Mouse (Mus musculus) left cerebral cortex, adult 2 months (tissue): ENCODE measurements at regions not wholly inside any gene's neighbourhood (a gene's known extent, or its start where the extent isn't known, plus 50 kb on each side); places are given as distances from the start of the nearest gene placed in this dataset.

Experiments used
- DNase-seq, 2 experiments: peaks; one replicate each; pipeline ENCODE4 v3.0.0; 2021 to 2022; ENCODE audit warnings: low spot score in 2 of 2, mixed read lengths in 1 of 2; ENCODE audit errors: extremely low spot score in 1 of 2
- H3K27ac ChIP-seq: fragments of 200-600 bp; 2 replicates; pipeline ENCODE4 v1.8.1; 2022
- H3K4me3 ChIP-seq: fragments of 200-600 bp; 2 replicates; pipeline ENCODE4 v1.8.1; 2022
- CTCF ChIP-seq: fragments of 200-600 bp; IDR thresholded peaks from 2 replicates; pipeline ENCODE4 v1.8.1; 2022; ENCODE audit warnings: antibody characterized with exemption, mild to moderate bottlenecking, moderate library complexity
- intact Hi-C: fragments of 180-260 bp; cut with DNase I; formaldehyde crosslinking; loops from one replicate; pipeline ENCODE4 v1.15.1; 2025

- intact Hi-C loops: no loop called here
- H3K27ac ChIP-seq: no peak overlapping the region
- TF ChIP-seq CTCF: no peak
- no peak for DNase-seq
- H3K4me3 ChIP-seq: no peak overlapping the region
These were observed 530.9 kb downstream of the Ptprc start for GRCm38 (mm10) chr1:137644601-137645040.

GRCm38 (mm10) chr1:137643508-137643907, 532.0 kb downstream of the Ptprc start:
- intact Hi-C loops: no loop called here
- TF ChIP-seq CTCF: no peak
- Histone ChIP-seq H3K27ac (no peak overlapping the region), H3K4me3 (no peak overlapping the region)
- DNase-seq: no peak

DNA sequence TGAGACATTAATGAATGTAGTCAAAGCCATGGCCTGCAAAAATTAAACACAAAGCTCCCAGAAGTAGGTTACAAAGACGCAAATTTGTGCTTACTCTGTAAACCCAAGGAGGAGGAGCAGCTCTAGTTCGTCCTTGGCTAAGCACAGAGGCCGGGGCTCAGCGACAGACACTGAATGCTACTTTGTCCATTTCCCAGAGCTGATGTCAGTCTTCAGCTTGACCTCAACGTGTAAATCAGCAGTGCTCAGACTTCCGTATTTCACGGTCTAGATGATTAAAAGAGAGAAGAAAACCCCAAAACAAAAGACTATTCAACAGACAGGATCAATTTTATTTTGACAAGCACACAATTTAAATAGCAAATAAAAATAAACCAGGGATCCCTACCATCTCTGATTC, 534.7 kb downstream of the Ptprc start:
- intact Hi-C loops: no loop called here
- DNase-seq: no peak
- TF ChIP-seq CTCF: no peak

DNA sequence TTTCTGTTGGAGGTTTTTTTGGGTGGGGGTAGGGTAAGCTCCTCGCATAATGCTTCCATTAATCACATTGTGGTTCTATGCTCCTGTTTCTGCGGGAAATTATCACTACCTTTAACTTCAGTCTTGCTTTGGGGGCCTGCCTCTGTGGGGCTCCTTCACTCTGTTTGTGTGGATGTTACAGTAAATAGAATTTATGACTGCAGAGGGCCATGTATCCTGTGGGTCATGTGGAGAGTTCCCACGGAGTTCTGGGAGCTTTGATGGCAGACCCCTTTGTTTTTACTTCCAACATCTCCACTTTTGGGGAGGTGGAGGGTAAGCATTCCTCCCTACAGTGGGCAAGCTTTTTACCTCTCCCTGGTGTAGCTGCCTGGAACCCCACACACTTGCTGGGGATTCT, 538.6 kb downstream of the Ptprc start:
- intact Hi-C loops: no loop called here
- no peak for TF ChIP-seq CTCF
- H3K4me3 ChIP-seq: no peak overlapping the region
- H3K27ac ChIP-seq: no peak overlapping the region
- no peak for DNase-seq

More for the DNA sequence above, 534.7 kb downstream of the Ptprc start:
- Histone ChIP-seq H3K27ac (no peak overlapping the region), H3K4me3 (no peak overlapping the region)

- no peak for TF ChIP-seq CTCF
- intact Hi-C loops: no loop called here
- Histone ChIP-seq H3K27ac (no peak overlapping the region), H3K4me3 (no peak overlapping the region)
- no peak for DNase-seq
These were observed 539.1 kb downstream of the Ptprc start for GRCm38 (mm10) chr1:137636321-137636944.

DNA sequence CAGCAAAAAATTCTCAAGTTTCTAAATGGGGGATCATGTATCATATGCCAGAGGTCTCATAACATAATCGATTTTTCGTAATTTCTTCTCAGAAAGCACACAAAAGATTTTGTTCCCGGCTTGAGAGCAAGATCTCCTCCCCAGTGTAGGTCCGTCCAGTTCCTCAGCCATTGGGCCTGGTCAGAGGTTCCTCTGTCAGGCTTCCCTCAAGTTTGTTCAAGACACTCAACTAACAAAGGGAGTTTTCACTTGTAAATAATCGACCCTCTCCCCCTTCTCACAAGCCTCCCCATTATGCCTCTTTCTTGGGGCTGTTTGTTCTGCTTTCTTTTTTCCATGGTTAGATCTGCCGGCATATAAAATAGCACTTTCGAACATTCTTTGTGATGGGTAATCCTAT, 539.7 kb downstream of the Ptprc start:
- Histone ChIP-seq H3K27ac (no peak overlapping the region), H3K4me3 (no peak overlapping the region)
- no peak for TF ChIP-seq CTCF
- intact Hi-C loops: no loop called here
- DNase-seq: no peak

DNA sequence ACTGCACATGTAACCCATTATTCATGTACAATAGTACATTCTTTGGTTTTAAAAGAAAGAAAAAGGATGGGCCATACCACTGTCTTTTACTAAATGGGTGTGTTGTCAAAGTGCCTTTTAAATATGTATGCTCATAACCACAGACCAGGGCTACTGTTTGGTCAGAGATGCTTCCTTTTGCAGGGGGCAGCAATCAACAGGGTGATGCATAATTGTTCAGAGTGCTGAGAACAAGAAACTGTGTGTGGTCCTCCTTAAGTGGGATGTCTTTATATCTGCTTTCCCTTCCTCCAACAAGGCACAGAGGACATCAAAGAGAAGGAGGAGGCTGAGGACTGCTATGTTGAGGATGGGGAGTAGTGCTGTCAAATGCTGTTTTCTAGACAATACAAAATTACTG, 544.0 kb downstream of the Ptprc start:
- intact Hi-C loops: no loop called here
- H3K4me3 ChIP-seq: no peak overlapping the region
- TF ChIP-seq CTCF: no peak
- no peak overlapping the region for H3K27ac ChIP-seq
- DNase-seq: no peak

DNA sequence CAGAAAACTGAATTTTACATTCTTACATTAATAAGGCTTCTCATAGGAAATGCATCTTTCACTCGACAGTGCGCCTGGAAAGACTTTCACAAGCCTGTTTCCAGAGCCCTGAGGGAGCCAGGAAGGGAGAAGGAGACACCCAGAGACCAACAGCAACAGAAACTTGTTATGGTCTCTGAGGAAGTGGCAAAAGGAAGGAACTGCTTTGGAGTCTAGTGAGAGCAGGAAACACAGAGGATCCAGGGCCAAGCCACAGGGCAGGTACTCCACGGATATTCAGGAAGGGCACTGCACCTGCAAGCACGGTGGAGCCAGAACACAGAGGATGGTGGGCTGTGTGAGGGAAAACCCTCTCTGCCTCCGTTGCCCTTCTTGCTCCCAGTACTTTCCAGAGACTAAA, 554.8 kb downstream of the Ptprc start:
- intact Hi-C loops: no loop called here
- DNase-seq: no peak
- no peak for TF ChIP-seq CTCF
- Histone ChIP-seq H3K27ac (no peak overlapping the region), H3K4me3 (no peak overlapping the region)

DNA sequence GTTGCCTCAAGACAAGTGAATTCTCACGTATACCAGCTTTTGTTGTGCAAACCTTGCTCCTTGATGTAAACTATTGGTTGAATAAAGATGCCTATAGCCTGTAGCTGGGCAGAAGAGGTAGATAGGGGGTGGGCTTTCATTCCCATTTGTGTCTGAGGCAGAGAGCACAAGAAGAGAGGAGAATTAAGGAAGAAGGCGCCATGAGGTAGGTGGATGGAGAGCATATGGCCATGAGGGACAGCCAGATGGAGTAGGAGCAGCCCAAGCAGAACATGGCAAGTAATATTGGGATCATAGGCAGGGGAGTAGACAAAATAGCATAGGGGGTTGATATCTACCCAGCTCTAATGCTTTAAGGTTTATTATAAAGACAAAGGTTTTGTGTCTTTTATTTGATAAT, 557.3 kb downstream of the Ptprc start:
- peak in 1 of 2 experiments; percentile 18 for DNase-seq
- intact Hi-C loops: no loop called here
- no peak for TF ChIP-seq CTCF
- Histone ChIP-seq H3K27ac (no peak overlapping the region), H3K4me3 (no peak overlapping the region)

DNA sequence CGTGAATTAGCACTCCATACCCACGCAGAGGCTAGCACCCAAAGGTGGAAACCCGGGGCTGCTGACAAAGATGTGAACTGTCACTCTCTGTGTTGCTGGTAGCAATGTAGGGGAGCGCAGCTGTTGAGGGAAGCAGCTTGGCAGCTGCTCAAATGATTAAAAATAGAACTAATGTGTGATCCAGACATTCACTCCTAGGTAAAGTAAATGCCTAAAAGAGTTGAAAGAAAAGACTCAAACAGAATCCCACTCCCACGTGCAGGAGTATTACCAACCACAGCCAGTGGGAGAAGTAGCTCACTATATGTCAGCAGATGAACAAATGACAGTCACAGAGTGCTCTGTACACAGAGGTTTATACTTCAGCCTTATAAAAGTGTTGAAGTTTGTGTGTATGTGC, 558.0 kb downstream of the Ptprc start:
- no peak overlapping the region for H3K4me3 ChIP-seq
- peak; percentile 12 to 29 for DNase-seq
- intact Hi-C loops: no loop called here
- no peak overlapping the region for H3K27ac ChIP-seq
- TF ChIP-seq CTCF: peak; percentile 22; the same call in 1 of the 2 replicates

DNA sequence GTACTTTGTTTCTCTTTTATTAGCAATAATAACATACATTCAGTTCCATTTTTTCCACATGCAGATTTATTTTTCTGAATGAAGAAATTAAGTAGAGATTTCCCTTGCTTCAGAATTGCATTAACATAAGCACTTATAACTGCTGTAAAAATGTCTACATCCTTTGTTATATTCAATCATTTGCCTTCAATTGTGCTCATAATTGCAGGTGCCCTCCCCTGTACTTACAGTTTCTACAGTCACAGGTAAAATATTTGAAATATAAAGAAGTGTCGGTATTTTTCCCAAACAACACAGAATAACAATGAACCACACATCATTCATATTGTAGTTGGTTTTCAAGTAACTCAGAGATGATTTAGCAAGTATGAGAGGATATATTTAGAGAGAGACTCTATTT, 568.8 kb downstream of the Ptprc start:
- TF ChIP-seq CTCF: no peak
- Histone ChIP-seq H3K4me3 (no peak overlapping the region), H3K27ac (peak overlapping the region; percentile 26; the same call in 1 of the 2 replicates)
- no peak for DNase-seq
- intact Hi-C loops: loop anchor here (5.0 kb wide), 1 partner anchor 291 kb away; no protein-coding TSS in a partner anchor

DNA sequence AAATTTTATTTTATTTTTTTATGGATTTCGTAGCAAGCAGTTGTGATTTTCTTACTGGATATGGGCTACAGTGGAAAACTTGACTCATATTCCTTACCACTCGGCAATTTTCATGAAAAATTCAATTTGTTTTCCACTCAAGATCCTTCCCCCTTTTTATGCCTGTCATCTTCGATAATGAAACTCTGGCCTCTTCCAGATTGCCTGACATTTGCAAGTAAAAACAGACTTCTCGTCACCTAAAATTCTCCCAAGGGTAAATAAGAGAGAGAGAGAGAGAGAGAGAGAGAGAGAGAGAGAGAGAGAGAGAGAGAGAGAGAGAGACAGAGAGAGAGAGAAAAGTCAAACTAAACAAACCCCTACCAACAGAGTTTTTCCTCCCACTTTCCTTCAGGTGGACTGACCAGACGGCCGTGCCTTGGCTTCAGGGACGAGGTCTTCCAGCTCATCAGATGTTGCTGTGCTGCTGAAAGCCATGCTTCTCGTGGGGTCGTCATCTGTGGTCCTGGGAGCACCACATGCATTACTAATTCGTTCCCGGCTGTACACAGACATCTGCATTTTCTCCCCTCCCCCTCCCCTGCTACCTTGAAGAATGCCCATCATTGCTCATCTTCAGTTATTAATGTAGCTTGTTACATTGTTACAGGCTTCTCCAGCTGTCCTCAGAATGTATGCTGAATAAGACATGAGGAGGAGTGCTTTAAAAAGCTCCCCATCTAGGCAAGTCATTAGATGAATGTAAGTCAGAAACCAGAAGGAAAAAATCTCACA, 569.4 kb downstream of the Ptprc start:
- no peak for DNase-seq
- intact Hi-C loops: loop anchor here (5.0 kb wide), 1 partner anchor 291 kb away; no protein-coding TSS in a partner anchor
- Histone ChIP-seq H3K4me3 (no peak overlapping the region), H3K27ac (peak overlapping the region; percentile 26; the same call in 1 of the 2 replicates)
- no peak for TF ChIP-seq CTCF
